Mouse (Mus musculus) spleen, postnatal 14 days (tissue): ENCODE results near the gene Rabep1.

Experiments
- DNase-seq, 2 experiments: peaks; one replicate each; pipeline ENCODE4 v3.0.0; 2021 to 2022; ENCODE audit warnings: low spot score in 2 of 2

Rabep1 gene

DNA sequence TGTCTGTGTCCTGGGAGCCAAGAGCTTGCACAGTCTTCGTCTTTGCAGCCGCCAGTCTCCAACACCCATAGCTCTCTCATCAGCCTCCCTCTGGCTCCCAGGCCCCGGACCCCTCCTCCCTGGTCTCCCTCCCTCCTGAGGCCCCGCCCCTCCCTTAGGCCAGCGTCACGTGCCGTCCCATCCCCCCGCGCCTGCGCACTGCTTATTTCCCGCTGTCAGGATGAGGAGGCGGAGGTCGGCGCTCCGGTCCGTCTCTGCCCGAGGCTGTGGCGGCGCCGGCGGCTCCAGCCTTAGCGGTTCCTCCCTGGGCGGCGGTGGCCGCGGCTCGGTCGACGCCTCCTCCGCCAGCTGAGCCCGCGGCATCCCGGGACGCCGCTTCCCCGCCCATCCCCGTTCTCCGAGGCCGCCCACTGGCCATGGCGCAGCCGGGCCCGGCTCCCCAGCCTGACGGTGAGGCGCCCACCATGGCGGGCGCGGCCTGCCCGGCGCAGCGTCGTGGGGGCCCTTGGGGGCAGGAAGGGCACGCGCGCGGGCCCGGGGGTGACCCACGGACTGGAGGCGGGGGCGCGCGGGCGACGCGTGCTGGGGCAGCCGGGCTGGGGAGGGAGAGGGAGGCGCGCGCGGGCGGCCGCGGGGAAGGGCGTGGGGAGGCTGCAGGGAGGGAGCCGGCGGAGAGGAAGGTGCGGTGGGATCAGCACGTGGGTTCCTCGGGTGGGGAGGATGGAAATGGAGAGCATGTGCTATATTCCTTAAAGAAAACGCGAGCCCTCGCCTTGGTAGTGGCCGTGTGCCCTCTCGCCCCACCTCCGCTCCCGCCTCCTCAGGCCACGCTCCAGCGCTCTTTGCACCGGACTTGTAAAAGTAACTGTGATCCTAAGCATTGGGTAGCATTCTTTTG, at the start of gene Rabep1:
Gene Rabep1, plus strand, starts transcription at position 220 of the 898 bp plus-strand sequence.
- DNase-seq: peak; percentile 84 to 88

DNA sequence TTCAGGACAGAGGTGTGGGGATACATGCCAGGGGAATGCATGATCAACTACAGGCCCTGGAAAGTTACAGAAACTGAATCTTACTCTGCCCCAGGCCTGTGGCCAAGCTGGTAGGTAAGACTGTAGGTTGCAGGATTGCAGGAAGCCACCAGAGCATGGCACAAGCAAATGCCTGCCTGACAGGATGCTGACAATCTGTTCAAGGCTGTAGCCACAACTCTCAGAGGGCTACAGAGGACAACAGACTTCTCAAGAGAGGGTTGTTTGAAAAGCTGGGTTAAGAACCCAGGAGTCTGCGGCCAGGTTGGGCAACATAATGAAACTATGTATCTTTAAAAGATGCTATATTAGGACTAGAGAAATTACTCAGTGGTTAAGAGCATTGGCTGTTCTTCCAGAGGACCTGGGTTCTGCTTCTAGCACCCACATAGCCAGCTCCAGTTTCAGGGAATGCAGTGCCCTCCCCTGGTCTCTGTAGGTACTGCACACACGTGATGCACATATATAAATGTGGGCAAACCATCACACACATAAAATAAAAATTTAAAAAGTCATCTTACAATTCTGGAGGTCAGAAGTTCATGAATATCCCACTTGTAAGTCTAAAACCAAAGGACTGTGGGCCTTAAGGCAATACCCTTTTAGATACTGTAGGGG, 42.2 kb upstream of the Rabep1 start:
- DNase-seq: no peak

DNA sequence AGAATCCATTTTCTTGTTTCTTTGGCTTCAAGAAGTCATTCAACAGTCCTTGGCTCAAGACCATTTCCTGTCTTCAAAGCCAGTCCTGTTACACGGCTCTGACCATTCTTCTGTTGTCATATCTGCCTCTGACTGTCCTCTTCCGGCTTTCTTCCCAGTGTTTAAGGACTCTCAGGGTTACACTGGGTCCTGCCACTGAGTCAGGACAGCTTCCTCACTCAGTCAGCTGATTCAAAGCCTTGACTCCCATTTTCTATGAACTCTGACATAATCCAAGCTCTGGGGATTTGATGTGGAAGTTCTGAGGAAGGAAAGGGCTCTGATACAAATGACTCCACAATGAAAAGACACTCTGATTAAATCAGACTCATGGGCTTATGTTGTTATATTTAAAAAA, 41.7 kb upstream of the Rabep1 start:
- DNase-seq: no peak

DNA sequence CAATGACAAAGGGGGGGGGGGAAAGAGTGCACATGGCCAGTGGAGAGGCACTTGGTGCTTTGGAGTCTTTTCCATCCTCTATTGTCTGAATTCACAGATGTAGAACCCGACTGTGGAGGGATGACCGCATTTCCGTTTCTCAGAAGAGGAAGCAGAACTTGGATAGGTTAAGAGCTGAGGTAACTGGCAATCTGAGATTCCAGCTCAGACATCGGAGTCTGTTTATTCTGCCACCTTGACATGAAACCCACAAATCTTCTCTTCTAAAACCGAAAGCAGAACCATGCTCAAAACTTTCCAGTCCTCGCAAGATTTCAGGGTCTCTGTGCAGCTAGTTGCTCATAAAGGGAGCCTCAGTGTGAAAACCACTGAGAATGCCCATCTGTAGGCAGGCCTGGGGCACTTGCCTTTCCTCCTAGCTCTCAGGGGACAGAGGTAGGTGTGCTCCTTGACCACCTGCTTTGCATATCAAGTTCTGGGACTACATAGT, 40.8 kb upstream of the Rabep1 start:
- no peak for DNase-seq

DNA sequence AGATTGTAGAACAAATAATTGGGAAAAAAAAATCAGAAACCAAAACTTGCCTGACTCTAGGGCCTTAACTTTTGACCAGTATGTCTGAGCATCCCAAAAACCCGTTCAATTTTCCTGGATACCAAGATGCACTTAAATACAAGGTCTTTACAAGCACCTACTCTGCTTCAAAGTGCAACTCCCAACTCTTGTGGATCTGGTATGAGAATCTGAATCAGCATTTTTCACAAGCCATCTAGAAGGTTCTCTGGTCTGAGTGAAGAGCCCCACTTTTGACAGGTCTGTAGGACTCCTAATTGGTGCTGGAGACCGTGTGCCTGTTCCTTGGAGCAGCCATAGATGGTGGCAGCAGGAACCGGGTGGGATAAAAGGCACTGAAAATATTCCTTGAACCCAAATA, 40.2 kb upstream of the Rabep1 start:
- no peak for DNase-seq

DNA sequence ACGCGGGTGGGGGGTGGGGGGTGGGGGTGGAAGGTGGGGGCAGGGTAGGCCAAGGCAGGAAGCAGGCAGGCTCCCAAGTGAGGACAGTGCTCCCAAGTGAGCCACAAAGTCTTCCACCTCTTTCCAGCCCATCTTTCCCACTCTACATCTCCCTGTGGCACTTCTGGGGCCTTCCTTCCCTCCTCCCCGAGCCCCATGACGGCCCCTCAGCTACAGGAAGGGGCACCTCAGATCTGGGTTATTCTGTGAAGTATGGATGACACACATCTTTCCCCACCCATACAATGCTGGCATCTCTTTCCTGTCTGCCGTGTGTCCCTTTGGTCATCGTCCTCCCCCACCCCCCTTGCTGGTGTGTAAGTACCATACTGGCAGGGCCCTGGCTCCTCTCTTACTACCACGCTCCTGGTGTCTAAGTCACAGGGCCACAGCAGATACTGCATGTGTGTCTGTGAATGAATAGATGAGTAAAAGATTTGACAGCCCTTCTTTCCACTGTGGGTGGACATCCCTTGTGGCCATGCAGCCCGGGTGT, 38.9 kb upstream of the Rabep1 start:
- no peak for DNase-seq

DNA sequence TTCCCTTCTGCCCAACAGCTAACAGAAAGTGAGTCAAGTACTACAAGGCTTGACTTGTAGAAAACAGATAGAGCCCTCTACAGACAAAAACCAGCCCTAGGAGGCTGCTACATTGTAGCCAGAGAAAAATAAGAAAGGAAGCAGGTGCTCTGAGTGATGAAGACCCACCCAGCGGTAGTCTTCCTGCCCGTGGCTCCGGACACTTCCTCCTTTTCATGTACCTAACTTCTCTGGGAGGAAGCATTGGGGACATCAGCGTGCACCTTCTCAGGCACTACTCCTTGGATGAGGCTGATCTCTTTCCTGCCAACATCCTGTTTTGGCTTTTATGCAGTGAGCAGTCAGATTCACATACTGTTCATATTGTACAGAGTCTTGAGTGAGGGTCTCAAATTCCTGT, 37.9 kb upstream of the Rabep1 start:
- no peak for DNase-seq

DNA sequence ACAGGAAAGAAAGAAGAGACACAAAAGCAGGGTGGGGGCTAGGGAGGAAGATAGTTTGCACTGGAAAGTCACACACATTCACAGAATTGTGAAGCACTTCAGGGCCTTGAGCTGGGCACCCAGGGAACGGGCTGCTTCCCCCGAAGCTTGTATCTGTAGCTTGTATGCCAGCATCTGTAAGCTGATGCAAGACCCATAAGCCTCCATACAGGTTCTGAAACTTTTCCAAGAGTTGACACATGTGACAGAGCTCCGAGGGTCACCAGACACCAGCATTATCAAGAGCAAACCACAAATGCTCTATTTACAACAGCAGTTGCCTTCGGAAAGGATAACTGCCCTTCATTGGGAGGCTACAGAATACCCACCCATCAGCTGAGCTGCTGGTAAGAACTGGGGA, 36.9 kb upstream of the Rabep1 start:
- no peak for DNase-seq

DNA sequence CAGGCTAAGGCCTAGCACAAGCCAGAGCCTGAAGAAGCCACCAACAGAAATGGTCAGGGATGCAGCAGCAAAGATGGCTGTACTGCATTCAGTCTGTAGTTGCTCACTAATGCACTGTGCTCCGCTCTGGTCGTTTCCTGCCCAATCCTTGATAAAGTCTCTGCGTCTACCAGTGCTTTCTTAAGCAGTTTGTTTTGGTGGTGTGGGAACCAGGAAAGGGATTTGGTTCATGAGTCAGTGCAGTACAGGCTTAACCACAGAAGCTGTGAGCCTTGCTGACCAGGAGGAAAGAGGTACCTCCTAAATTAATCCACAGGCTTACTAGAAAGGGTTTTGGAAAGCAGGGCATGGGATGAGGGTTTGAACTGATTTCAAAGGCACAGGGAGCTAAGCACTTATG, 36.5 kb upstream of the Rabep1 start:
- no peak for DNase-seq

DNA sequence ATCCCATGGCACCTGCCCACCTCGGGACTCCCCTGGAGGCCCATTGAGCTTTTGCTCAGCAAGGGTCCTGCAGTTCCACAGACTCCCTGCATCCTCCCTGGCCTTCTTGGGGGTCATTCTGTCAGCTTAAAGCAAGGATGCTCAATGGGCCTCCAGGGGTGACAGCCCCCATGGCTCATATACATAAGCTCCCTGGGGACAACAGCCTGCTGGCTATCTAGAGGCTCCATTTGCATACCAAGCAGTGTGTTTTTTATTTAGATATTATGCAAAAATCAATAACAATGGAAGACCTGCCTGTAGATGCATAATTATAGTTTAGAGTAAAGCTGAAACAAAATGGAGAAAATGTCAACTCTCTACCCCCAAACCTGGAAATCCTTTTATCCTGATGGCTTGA, 35.6 kb upstream of the Rabep1 start:
- no peak for DNase-seq

DNA sequence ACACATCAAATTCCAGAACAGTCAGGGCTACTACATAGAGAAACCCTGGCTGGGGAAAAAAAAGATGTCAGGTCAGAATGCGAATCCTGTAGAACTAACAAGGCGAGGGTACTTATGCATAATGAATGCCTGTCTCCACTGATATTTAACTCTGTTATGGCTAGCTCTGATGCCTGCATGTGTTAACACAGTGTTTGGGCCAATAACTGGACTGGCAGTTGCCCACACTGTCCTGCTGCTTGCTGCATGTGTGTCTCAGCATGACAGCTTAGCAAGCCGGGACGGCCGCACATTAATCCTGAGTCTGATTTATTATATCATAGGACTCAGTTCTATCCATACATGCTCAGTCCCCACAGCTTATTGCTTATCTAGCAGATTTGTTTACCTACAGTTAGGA, 33.5 kb upstream of the Rabep1 start:
- DNase-seq: no peak

DNA sequence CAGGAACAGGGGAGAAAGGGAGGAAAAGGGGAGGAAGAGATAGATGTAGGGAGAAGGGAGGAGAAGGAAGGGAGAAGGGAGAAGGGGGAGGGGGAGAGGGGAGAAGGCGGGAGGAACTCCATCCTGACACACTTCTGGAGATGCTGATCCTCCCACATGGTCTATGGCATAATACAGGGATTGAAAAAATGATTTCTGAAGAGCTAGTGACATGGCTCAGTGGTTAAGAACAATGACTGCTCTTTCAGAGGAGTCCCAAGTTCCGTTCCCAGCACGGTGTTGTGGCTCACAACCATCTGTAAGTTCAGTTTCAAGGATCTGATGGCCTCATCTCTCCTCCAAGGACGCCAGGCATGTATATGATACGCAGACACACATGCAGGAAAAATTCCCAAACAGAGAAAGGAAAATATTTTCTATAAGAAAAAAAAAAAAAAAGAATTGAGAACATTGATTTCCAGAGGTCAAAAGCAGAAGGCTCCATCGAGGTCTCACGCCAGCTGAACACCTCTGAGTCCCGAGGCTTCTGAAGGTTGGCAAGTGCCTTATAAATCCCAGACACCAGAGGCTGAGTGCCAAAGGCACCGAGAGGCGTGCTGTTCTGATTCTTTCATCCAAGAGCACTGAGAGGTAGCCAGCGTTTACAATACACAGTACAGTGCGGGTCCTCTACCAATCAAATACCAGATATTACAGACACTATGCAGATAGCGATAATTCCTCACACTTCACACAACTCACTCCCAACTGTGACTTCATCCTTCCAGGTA, 32.9 kb upstream of the Rabep1 start:
- DNase-seq: no peak

DNA sequence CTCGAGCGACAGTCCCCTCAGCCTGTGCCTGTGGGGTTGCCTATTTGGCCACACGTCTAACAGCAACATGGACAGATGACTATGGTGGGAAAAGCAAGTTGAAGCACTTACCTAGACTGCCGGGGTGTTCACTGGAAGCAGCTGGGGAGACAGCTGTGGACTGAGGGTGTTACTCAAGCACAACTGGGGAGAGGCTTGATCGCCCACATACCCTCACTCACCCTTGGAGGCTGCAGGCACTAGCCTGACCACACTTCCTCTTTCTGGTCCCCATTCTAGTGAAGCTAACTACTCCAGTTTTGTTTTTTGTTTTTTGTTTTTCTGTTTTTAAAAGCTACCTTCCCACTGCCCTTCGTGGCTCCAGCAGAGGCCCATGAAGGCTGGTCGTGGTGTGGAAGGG, 32.2 kb upstream of the Rabep1 start, which contains the start of gene Scimp:
Gene Scimp, minus strand, starts transcription at position 222 of the 400 bp plus-strand sequence.
- DNase-seq: peak in 1 of 2 experiments; percentile 28

DNA sequence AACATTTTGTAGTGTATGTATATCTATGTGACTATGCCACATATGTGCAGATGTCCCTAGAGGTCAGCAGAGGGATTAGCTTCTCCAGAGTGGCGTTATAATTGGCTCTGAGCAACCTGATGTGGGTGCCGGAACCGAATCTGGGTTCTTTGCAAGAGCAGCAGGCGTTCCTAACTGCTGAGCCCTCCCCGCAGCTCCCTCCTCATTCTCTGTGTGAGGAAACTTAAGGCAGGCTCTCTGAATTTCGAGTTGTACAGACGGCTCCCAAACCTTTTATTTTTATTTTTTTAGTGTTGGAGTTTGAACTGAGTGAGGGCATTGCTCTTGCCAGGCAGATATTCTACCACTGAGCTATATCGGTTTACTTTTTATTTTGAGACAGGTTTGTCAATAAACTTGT, 29.5 kb upstream of the Rabep1 start:
- DNase-seq: no peak

DNA sequence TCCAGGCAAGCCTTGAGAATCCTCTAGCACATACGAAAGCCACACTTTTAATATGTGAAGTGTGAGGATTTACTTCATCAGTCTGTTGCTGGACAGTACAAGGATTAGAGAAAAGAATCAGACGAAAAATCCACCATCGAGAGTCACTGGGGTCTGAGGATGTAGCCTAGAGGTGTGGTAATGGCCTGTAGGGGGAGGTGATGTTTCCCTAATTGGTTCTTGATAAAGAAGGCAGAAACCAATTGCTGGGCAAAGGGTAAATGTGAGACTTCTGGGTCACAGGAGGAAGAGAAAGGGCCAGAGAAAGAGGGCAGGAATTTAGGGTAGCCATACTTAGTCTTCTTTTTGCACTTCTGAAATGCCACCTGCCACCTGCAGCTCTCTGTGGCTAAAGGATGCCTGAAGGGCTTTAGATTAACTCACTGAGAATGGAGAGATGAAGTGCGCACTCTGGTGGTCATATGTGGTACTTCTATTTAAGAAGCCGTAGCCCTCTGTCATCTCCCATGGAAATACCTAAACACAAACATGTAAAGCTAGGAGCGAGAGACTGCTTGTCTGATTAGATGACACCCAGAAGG, 29.0 kb upstream of the Rabep1 start:
- DNase-seq: peak in 1 of 2 experiments; percentile 54

DNA sequence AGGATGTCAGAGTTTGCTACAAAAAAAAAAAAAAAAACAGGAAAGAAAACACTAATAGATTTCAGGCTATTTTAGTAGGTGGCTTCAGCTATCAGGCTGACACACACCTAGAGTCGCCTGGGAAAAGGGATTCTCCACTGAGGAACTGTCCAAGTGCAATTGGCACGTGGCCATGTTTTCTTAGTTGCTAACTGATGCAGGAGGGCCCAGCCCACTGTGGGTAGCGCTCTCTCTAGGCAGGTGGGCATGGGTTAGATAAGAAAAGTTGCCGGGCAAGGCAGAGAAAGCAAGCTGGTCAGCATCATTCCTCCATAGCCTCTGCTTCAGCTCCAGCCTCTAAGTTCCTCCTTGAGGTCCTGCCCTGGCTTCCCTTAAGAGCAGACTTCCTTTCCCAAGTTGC, 27.8 kb upstream of the Rabep1 start:
- DNase-seq: no peak

DNA sequence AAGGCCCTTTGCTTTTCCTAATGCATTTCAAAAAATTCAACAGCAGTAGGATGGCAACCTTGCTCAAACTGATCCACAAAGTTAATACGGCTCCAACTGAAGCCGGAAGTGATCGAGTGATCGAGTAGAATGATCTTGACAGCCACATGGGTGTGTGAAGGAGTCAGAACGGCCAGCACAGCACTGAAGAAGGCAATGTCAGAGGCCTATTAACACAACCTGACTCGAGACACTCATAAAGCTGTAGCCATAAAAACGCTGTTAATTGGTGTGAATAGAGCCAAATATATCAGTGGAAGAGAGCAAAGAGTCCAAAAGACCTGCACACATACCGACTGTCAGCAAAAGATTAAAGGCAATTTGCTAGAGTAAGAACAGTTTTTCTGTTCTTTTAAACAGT, 24.5 kb upstream of the Rabep1 start:
- no peak for DNase-seq

DNA sequence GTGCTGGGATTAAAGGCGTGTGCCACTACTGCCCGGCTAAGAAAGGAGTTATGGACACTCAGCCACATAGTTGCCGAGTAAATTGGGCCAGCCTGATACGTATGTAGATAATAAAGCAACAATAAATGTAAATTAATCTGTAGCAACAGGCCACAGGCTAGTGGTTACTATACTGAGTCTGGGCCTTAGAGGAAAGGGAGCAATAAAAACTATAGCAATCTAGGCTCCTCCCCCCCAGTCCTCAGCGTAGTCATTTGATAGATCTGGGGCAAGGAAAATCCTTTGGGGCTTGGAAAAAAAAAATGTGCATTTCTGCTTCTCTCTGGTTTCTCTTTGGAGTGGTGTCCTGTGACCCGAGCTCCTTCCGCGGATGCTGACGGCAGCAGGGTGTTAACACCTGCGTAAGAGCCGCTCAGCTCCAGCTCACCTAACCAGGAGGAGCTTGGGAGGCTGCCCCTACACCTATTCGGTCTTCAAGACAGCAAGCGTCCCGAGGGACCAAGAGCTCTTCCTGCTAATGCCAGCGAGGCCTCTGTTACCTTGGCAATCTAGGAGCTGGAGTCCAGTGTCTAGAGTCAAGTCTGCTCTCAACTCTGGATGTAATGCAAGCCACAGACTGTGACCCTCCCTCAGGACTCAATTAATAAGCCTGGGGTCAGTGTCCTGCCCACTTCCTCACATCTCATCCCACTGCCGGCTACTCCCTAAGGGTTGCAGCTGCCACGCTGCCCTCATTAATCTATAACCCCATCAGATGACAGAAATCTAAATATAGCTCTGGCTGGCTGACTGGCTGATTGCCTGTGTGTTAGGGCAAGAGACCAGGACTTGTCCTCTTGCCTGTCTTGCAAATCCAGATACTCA, 22.6 kb upstream of the Rabep1 start:
- no peak for DNase-seq

DNA sequence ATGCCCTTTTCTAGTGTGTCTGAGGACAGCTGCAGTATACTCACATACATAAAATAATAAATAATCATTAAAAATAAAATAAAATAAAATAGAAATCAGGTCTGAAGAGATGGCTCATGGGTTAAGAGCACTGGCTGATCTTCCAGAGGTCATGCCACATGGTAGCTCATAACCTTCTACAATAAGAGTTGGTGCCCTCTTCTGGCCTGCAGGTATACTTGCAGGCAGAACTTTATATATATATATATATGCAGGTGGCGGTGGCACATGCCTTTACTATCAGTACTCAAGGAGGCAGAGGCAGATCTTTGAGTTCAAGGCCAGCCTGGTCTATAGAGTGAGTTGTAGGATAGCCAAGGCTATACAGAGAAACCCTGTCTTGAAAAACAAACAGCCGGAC, 18.4 kb upstream of the Rabep1 start:
- no peak for DNase-seq

DNA sequence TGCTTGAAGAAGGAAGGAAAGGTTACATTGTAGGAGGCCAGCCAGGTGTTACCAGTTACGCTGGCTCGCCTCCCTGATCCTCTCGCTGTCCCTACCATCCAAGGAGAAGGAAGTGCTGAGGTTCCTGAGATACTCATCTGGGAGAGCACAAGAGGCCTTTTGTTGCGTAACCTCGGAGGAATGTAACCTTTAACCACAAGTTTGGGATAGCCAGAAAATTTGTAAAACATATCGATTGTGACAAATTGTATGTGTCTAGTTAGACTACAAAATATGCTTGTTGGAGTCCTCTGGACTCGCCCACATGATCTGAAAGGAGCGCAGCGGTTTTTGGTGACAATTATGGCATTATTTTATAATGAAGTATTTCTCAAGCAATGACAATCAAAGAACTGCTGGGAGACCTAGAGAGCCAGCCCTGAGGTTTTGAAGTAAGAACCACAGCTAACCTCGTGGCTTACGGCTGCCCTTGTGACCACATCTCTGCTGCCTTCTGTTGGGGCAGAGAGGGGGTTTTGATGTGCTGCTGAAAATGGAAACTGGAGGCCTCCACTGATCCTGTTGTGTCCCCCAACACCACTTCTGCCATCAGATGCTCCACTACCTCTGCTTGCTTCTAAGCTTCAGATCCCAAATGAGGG, 15.5 kb upstream of the Rabep1 start:
- DNase-seq: no peak
